Mouse (Mus musculus): ENCODE data around the gene Cyb5b.

- no peak for TF ChIP-seq CHD2 (IDR thresholded peaks at IDR 0.05; ENCODE audit: low read depth, low read length)
- no peak for TF ChIP-seq MAFK (IDR thresholded peaks at IDR 0.05; ENCODE audit: insufficient read depth, low read depth, low read length)
These were observed 20.4 kb upstream of the Cyb5b start for GRCm38 (mm10) chr8:107130028-107130427.

All from ES-E14 (cell line).